Mouse (Mus musculus): ENCODE results near the gene Tsc2. TPM values are rescaled to one million over a fixed set of nuclear protein-coding genes. Genes with fewer than 3 reads are reported as not detected.
"Not testable (repeated sequence)": the region's sequence is repeated elsewhere in the genome, so short reads cannot be mapped to it uniquely, and the experiment has no call there.

Tsc2 gene
- 60.8 and 71.0 TPM in 2 replicates for polyA plus RNA-seq (2015; fragmentation: Nextera tagmentation; extraction: Ambion mirVana)

GRCm38 (mm10) chr17:24632167-24632812 lies at the start of gene Tsc2, which contains the start of gene Nthl1:
Gene Tsc2 (minus strand): TSS chr17:24632630.
Gene Nthl1 (plus strand): TSS chr17:24632680.
- Histone ChIP-seq H3K9me3 (replicated peaks) (no peaks in the 10 kb centered on the region), H3K4me1 (peaks cover 30% of the 10 kb centered on the region), H3K4me2 (peak within 1 kb of the TSS; percentile 81), H3K36me3 (peaks cover 46% of the 10 kb centered on the region), H3K27ac (peak within 1 kb of the TSS; percentile 94), H3K4me3 (replicated peaks) (peak within 1 kb of the TSS; percentile 75), H3K27me3 (no peaks in the 10 kb centered on the region), H3K9ac (peak within 1 kb of the TSS; percentile 69)
- peak; percentile 86 for ATAC-seq (replicated peaks; ENCODE audit: low FRiP score)
- 1% methylated on average over 51 of the region's 51 CpGs for WGBS

DNA sequence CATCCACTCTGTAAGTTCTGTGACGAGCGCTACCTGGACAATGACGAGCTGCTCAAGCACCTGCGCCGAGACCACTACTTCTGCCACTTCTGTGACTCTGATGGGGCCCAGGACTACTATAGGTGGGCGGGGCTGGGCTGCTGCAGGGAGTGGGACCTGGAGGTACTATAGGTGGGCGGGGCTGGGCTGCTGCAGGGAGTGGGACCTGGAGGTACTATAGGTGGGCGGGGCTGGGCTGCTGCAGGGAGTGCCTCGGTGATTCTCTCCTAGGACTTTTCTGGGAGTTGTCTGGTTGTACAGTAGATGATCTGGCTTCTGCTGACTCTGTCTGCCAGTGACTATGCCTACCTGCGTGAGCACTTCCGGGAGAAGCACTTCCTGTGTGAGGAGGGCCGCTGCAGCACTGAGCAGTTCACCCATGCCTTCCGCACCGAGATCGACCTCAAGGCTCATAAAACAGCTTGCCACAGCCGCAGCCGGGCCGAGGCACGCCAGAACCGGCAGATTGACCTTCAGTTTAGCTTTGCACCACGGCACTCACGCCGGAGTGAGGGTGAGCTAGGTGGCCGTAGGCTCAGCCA lies 45.2 kb upstream of the Tsc2 start:
- ATAC-seq (replicated peaks; ENCODE audit: low FRiP score): no peak
- Histone ChIP-seq H3K4me1 (peaks cover 10% of the 10 kb centered on the region), H3K36me3 (peaks cover 67% of the 10 kb centered on the region), H3K4me2 (no peak overlapping the region), H3K9ac (no peak overlapping the region), H3K9me3 (replicated peaks) (no peaks in the 10 kb centered on the region), H3K4me3 (replicated peaks) (no peak overlapping the region), H3K27ac (no peak overlapping the region), H3K27me3 (no peaks in the 10 kb centered on the region)
- WGBS: 80% methylated on average over 24 of the region's 24 CpGs

- Histone ChIP-seq H3K4me3 (replicated peaks) (no peak overlapping the region), H3K27ac (no peak overlapping the region), H3K4me1 (peaks cover 17% of the 10 kb centered on the region), H3K4me2 (no peak overlapping the region), H3K9ac (no peak overlapping the region), H3K9me3 (replicated peaks) (no peaks in the 10 kb centered on the region), H3K36me3 (peaks cover 60% of the 10 kb centered on the region), H3K27me3 (no peaks in the 10 kb centered on the region)
- ATAC-seq (replicated peaks; ENCODE audit: low FRiP score): no peak
- WGBS: 95% methylated on average over 5 of the region's 5 CpGs
Measured at GRCm38 (mm10) chr17:24676877-24677276, 44.4 kb upstream of the Tsc2 start.

GRCm38 (mm10) chr17:24676187-24676586 lies 43.8 kb upstream of the Tsc2 start:
- WGBS: 68% methylated on average over 2 of the region's 2 CpGs
- no peak overlapping the region for H3K27ac ChIP-seq
- no peaks in the 10 kb centered on the region for H3K9me3 ChIP-seq (replicated peaks)
- no peak for ATAC-seq (replicated peaks; ENCODE audit: low FRiP score)
- H3K4me3 ChIP-seq (replicated peaks): no peak overlapping the region
- no peaks in the 10 kb centered on the region for H3K27me3 ChIP-seq
- peaks cover 53% of the 10 kb centered on the region for H3K36me3 ChIP-seq
- H3K4me1 ChIP-seq: peaks cover 24% of the 10 kb centered on the region
- no peak overlapping the region for H3K4me2 ChIP-seq
- no peak overlapping the region for H3K9ac ChIP-seq

- no peak overlapping the region for H3K27ac ChIP-seq
- WGBS: 83% methylated on average over 7 of the region's 7 CpGs
- no peak for ATAC-seq (replicated peaks; ENCODE audit: low FRiP score)
- H3K36me3 ChIP-seq: peaks cover 34% of the 10 kb centered on the region
- H3K4me3 ChIP-seq (replicated peaks): no peak overlapping the region
- no peaks in the 10 kb centered on the region for H3K27me3 ChIP-seq
- no peak overlapping the region for H3K4me2 ChIP-seq
- H3K4me1 ChIP-seq: peaks cover 35% of the 10 kb centered on the region
- H3K9ac ChIP-seq: no peak overlapping the region
- no peaks in the 10 kb centered on the region for H3K9me3 ChIP-seq (replicated peaks)
Measured at GRCm38 (mm10) chr17:24674277-24674676, 41.8 kb upstream of the Tsc2 start.

DNA sequence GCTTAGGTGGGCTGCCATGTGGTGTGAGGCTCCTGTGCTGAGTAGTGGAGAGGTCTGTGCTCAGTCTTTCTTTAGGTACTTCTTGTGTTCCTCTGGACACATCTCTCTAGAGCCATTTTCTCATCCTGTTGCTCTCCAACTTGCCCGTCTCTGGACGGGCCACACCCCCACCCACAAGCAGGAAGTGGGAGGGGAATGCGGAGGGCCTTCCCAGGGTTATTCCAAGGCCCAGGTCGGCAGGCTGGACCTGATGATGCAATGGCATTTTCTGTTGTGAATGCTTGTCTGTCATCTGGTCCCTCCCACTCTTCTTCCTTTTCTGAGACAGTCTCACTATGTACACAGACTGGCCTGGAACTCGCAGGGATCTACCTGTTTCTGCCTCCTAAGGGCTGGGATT lies 39.7 kb upstream of the Tsc2 start:
- Histone ChIP-seq H3K4me2 (peak overlapping the region; percentile 81), H3K36me3 (peaks cover 13% of the 10 kb centered on the region), H3K27ac (peak overlapping the region; percentile 22; the same call in 1 of the 2 replicates), H3K27me3 (no peaks in the 10 kb centered on the region), H3K9ac (0 out of 2 replicates have a peak overlapping the region, but pooled peaks have one; percentile 23), H3K4me3 (replicated peaks) (peak overlapping the region; percentile 1; the same call in 1 of the 2 replicates), H3K4me1 (peaks cover 43% of the 10 kb centered on the region), H3K9me3 (replicated peaks) (no peaks in the 10 kb centered on the region)
- no peak for ATAC-seq (replicated peaks; ENCODE audit: low FRiP score)
- 20% methylated on average over 5 of the region's 5 CpGs for WGBS

GRCm38 (mm10) chr17:24671346-24671745 lies 38.9 kb upstream of the Tsc2 start:
- Histone ChIP-seq H3K9ac (peak overlapping the region; percentile 96; the same call in 1 of the 2 replicates), H3K36me3 (peaks cover 5% of the 10 kb centered on the region; the same call in 1 of the 2 replicates), H3K4me2 (peak overlapping the region; percentile 81), H3K4me3 (replicated peaks) (peak overlapping the region; percentile 95), H3K27me3 (no peaks in the 10 kb centered on the region), H3K4me1 (peaks cover 43% of the 10 kb centered on the region), H3K27ac (peak overlapping the region; percentile 22; the same call in 1 of the 2 replicates), H3K9me3 (replicated peaks) (no peaks in the 10 kb centered on the region)
- WGBS: 63% methylated on average over 5 of the region's 5 CpGs
- no peak for ATAC-seq (replicated peaks; ENCODE audit: low FRiP score)

DNA sequence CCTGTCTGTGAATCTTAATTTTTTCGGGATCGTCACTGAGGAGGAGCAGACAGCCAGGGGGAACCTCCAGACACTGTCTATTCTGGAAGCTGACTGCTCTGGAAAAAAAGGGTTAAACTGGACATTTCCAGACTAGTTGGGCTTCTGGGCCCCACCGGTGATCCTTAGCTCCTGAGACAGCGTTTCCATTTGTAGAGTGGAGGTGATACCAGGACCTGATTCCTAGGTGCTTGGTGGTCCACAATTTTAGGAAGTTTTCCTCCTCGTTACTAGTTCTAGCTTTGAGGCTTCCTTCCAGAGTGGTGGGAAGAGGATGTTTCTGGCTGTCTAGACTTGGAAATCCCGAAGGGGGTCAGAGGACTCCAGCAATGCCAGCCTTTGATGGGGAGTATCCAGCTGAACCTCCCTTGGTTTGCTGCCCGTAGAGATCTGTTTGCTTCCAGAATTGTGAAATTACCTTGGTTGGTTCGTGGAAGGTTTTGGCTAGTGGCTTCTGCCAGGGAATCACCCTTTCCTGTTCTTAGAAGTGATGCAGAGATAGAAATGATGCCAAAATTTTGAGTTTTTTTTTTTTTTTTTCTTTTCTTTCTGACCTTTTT lies 37.9 kb upstream of the Tsc2 start:
- 8% methylated on average over 8 of the region's 8 CpGs for WGBS
- Histone ChIP-seq H3K4me2 (peak overlapping the region; percentile 81), H3K27me3 (no peaks in the 10 kb centered on the region)

DNA sequence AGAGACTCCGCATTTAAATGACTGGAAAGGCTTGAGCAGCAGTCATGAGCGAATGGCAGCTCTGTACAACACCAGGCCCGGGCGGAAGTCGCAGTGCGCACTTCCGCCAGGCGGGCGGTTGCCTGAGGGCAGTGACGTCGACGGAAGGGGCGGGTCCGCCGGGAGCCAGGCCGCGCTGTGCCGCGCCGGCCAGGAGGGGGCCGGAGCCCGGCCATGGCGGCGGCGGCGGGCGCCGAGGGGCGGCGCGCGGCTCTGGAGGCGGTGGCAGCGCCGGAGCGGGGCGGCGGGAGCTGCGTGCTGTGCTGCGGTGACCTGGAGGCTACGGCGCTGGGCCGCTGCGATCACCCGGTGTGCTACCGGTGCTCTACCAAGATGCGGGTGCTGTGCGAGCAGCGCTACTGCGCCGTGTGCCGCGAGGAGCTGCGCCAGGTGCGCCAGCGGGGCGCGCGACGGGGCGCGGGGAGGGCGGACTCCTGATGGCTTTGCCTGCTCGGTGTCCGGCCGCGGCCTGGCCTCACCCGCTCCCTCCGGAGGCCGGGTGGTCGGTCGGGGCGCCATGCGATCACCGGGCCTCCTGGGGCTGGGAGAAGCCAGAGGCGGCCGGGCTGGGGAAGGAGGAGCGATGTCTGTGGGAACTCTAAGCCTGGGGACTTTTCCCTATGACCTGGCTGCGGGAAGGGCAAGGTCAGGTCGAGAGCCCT lies 37.3 kb upstream of the Tsc2 start, which contains the start of gene Zfp598:
Gene Zfp598 (plus strand): TSS at position 143 of the 701 bp plus-strand sequence.
- H3K27ac ChIP-seq: peak within 1 kb of the TSS; percentile 81
- peak; percentile 97 for ATAC-seq (replicated peaks; ENCODE audit: low FRiP score)
- no peaks in the 10 kb centered on the region for H3K9me3 ChIP-seq (replicated peaks)
- H3K4me3 ChIP-seq (replicated peaks): peak within 1 kb of the TSS; percentile 95
- H3K4me1 ChIP-seq: peaks cover 39% of the 10 kb centered on the region
- 0 out of 2 replicates have a peak, but pooled peaks cover 4% of the 10 kb centered on the region for H3K36me3 ChIP-seq
- no peaks in the 10 kb centered on the region for H3K27me3 ChIP-seq
- H3K9ac ChIP-seq: peak within 1 kb of the TSS; percentile 96
- under 1% methylated on average over 73 of the region's 80 CpGs for WGBS
- H3K4me2 ChIP-seq: peak within 1 kb of the TSS; percentile 81

More for the DNA sequence above, 37.9 kb upstream of the Tsc2 start:
- H3K4me3 ChIP-seq (replicated peaks): peak overlapping the region; percentile 95
- H3K27ac ChIP-seq: peak overlapping the region; percentile 81
- peaks cover 39% of the 10 kb centered on the region for H3K4me1 ChIP-seq
- peak overlapping the region; percentile 96 for H3K9ac ChIP-seq
- 0 out of 2 replicates have a peak, but pooled peaks cover 4% of the 10 kb centered on the region for H3K36me3 ChIP-seq
- no peak for ATAC-seq (replicated peaks; ENCODE audit: low FRiP score)
- no peaks in the 10 kb centered on the region for H3K9me3 ChIP-seq (replicated peaks)

GRCm38 (mm10) chr17:24669214-24669544 lies 36.7 kb upstream of the Tsc2 start:
- Histone ChIP-seq H3K4me2 (peak overlapping the region; percentile 81), H3K27ac (peak overlapping the region; percentile 81), H3K4me3 (replicated peaks) (peak overlapping the region; percentile 95), H3K9ac (peak overlapping the region; percentile 96), H3K4me1 (peaks cover 39% of the 10 kb centered on the region)
- not testable (repeated sequence) for H3K36me3 ChIP-seq; H3K27me3 ChIP-seq; H3K9me3 ChIP-seq (replicated peaks)
- ATAC-seq (replicated peaks; ENCODE audit: low FRiP score): 0 out of 2 replicates have a peak, but pooled peaks have one; percentile 11
- 12% methylated on average over 15 of the region's 15 CpGs for WGBS

GRCm38 (mm10) chr17:24667416-24667815 lies 35.0 kb upstream of the Tsc2 start:
- H3K4me3 ChIP-seq (replicated peaks): no peak overlapping the region
- peaks cover 31% of the 10 kb centered on the region for H3K4me1 ChIP-seq
- H3K27ac ChIP-seq: no peak overlapping the region
- no peak overlapping the region for H3K4me2 ChIP-seq
- no peaks in the 10 kb centered on the region for H3K9me3 ChIP-seq (replicated peaks)
- no peaks in the 10 kb centered on the region for H3K36me3 ChIP-seq
- no peak overlapping the region for H3K9ac ChIP-seq
- WGBS: 29% methylated on average over 6 of the region's 6 CpGs
- ATAC-seq (replicated peaks; ENCODE audit: low FRiP score): no peak
- 0 out of 2 replicates have a peak, but pooled peaks cover 4% of the 10 kb centered on the region for H3K27me3 ChIP-seq

Data from kidney, embryonic 15.5 days (tissue).